Mouse (Mus musculus) midbrain, embryonic 10.5 days (tissue): ENCODE data around the gene Itsn1. TPM values are rescaled to one million over a fixed set of nuclear protein-coding genes. Genes with fewer than 3 reads are reported as not detected.

Experiments
- DNase-seq: peaks from one replicate; pipeline ENCODE4 v3.0.0-alpha.2; 2017; ENCODE audit warnings: low spot score
- H3K27ac ChIP-seq: fragments of 300-500 bp; sonication (generic); replicated peaks from 2 replicates; pipeline ENCODE4 v1.5.1; 2016; ENCODE audit warnings: mild to moderate bottlenecking
- H3K27me3 ChIP-seq: fragments of 300-500 bp; sonication (generic); 2 replicates; pipeline ENCODE4 v1.6.1; 2016; ENCODE audit warnings: low read depth, mild to moderate bottlenecking; ENCODE audit not compliant: poor library complexity, severe bottlenecking
- H3K36me3 ChIP-seq: fragments of 300-500 bp; sonication (generic); 2 replicates; pipeline ENCODE4 v1.6.1; 2016; ENCODE audit warnings: mild to moderate bottlenecking, moderate library complexity
- H3K4me1 ChIP-seq: fragments of 300-500 bp; sonication (generic); 2 replicates; pipeline ENCODE4 v1.6.1; 2016
- H3K4me3 ChIP-seq: fragments of 300-500 bp; sonication (generic); 2 replicates; pipeline ENCODE4 v1.5.1; 2016; ENCODE audit warnings: mild to moderate bottlenecking, moderate library complexity
- H3K9me3 ChIP-seq: fragments of 300-500 bp; sonication (generic); replicated peaks from 2 replicates; pipeline ENCODE4 v1.6.1; 2016; ENCODE audit warnings: mild to moderate bottlenecking
- WGBS: fragments of 180-500 bp; shearing (Covaris S2); methylation state at CpG from one replicate; pipeline ENCODE4 v1.1.7; 2016; 5-methylcytosine and 5-hydroxymethylcytosine counted together
- polyA plus RNA-seq: library from polyadenylated mRNA; unstranded; fragments of >200 nt; fragmentation: Nextera tagmentation; extraction: Ambion mirVana; gene quantifications from 2 replicates; pipeline ENCODE4 v1.2.1, GENCODE M21; 2016

Itsn1 gene
- polyA plus RNA-seq, 1 experiment from 2014 or later = 49.5 TPM

DNA sequence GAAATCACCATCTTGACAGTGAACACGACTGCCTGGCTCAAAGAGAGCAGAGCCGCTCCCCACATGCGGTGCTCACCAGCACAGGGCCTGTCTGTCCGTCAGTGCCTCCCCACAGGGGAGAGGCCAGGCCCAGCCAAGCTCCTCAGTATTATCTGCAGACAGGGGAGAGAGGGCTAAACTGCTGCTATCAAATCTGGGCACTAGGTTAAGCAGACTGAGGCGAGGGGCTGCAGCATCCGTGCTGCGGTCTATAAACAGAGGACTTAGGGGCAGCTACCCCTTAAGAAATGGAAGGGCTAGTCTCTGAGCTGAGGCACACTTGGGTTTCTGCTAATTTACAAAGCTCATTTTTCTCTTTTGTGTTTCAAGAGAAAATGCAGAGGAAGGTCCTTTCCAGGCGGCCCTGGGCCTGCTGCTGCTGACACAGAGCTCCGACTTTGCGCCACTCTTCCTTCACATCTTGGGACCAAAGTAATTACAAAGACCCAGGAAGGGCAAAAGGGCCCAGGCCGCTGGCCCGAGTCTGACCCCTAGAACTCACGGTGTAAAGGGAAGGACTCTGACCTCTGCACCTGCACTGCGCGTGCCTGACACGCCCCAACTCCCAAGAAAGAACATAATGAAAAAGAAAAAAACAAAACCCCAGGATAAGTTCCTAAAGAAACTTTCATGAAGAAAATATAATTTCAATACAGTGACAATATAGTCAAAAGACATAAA lies 199.0 kb downstream of the Itsn1 start:
- H3K4me3 ChIP-seq = no peak overlapping the region
- peaks cover 12% of the 10 kb centered on the region for H3K4me1 ChIP-seq
- H3K27ac ChIP-seq = no peak overlapping the region
- WGBS = 87% methylated on average over 16 of the region's 16 CpGs
- no peaks in the 10 kb centered on the region for H3K27me3 ChIP-seq
- peaks cover 70% of the 10 kb centered on the region for H3K36me3 ChIP-seq
- H3K9me3 ChIP-seq = no peaks in the 10 kb centered on the region
- DNase-seq = no peak

DNA sequence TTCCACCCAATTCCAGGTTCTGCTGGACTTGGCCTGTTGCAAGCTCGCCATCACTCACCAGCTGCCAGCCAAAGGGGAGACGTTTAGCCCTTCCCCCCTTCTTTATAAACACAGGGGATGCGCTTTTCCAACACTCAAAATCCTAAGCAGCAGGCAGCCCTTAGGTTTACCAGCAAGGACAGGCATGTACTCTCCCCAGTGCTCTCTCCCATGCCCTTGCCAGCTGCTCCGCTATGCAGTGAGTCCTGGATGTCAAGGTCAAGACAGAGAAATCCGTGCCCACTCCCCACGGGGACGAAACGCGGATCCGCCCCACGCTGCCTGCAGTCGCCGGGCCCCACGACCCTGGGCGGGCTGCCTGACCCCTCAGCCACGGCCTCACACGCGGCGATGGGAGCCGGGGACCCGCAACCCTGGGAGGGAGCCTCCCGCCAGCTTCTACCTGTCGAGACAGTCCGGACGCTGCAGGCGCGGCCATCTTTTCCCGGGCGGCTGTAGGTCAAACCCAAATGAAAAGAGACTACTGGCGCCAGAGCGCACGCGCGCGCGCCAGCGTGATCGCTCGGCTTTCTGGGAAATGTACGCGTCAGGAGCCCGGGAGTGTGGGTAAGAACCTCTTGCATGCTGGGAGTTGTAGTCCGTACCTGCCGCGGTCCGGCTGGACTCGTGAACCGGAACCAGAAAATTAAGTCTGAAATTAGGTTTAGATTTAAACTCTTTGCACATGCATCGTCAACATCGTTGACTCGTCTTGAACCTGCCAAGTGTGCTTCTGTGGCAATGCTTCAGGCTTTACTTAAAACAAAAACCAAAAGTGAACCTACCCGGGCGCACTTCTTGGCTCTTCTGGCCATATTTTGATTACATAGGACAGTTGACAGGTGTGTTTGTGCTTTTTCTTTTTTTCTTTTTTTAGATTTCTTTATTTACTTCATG lies 202.3 kb downstream of the Itsn1 start:
- peak overlapping the region; percentile 98 for H3K27ac ChIP-seq
- under 1% methylated on average over 53 of the region's 53 CpGs for WGBS

DNA sequence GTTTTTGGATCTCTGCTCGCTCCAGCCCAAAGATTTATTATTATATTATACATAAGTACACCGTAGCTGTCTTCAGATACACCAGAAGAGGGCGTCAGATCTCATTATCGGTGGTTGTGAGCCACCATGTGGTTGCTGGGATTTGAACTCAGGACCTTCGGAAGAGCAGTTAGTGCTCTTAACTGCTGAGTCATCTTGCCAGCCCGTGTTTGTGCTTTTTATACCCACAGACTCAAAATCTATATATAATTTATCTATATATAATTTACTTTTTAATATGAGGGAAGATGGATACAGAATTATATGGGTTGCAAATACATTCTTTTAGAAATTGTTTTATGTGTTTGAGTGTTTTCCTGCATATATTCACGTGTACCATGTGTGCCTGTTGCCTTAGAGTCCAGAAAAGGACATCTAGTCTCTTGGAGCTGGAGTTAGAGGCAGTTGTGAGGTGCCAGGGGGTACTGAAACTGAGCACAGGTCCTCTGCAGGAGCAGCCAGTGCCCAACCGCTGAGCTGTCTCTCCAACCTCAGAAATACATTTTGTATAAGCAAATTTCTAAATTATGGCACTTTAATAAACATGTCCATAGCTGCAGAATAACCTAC lies 203.1 kb downstream of the Itsn1 start:
- no peaks in the 10 kb centered on the region for H3K27me3 ChIP-seq
- peak overlapping the region; percentile 98 for H3K27ac ChIP-seq
- H3K9me3 ChIP-seq = no peaks in the 10 kb centered on the region
- H3K36me3 ChIP-seq = peaks cover 29% of the 10 kb centered on the region
- WGBS = 54% methylated on average over 8 of the region's 8 CpGs
- DNase-seq = no peak
- H3K4me1 ChIP-seq = peaks cover 12% of the 10 kb centered on the region
- peak overlapping the region; percentile 86 for H3K4me3 ChIP-seq

More for the DNA sequence above, 202.3 kb downstream of the Itsn1 start:
- Histone ChIP-seq H3K4me3 (peak overlapping the region; percentile 86), H3K9me3 (no peaks in the 10 kb centered on the region), H3K27me3 (no peaks in the 10 kb centered on the region), H3K4me1 (peaks cover 12% of the 10 kb centered on the region), H3K36me3 (peaks cover 37% of the 10 kb centered on the region)
- peak; percentile 95 for DNase-seq

DNA sequence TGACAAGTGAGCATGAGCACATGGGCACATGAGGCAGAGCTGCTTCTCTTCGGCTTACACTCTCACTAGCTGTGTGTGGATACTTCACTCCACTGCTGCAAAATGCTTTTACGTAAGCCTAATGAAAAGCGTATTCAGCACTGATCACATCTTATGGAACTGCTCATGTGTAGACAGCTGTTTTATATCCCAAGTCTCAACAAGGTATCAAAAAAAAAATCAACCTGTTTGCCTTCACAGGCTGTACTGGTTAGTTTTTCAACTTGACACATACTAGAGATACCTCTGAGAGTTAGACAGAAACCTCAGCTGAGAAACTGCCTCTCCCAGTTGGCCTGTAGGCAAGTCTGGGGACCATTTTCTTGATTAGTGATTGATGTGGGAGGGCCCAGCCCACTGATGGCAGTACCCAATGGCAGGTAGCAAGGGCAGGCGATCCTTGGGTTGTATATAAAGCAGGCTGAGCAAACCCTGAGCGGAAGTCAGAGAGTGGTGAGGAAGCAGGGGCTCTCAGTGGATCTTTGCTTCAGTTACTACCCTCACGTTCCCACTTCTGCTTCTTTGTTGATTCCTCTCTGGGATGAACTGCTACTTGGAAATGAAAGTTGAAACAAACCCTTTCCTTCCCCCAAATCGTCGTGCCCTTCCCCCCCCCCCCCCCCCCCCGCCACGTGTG lies 203.9 kb downstream of the Itsn1 start:
- 71% methylated on average over 6 of the region's 10 CpGs for WGBS
- peaks cover 21% of the 10 kb centered on the region for H3K36me3 ChIP-seq
- H3K9me3 ChIP-seq = no peaks in the 10 kb centered on the region
- no peaks in the 10 kb centered on the region for H3K27me3 ChIP-seq
- H3K4me3 ChIP-seq = no peak overlapping the region
- H3K27ac ChIP-seq = no peak overlapping the region
- H3K4me1 ChIP-seq = peaks cover 12% of the 10 kb centered on the region
- no peak for DNase-seq

DNA sequence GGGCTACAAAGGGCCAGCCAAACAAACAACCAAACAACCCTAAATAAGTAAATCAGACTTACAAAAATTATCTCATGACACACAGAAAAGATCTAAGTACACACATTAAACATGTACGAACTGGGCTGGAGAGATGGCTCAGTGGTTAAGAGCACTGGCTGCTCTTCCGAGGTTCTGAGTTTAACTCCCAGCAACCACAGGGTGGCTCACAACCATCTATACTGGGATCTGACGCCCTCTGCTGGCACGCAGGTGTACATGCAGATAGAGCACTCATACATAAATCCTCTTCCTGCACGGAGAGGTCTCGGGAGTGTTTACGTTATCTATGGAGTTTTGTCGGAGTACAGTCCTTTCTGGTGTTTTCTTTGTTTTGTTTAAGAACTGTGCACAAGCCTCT lies 206.0 kb downstream of the Itsn1 start:
- peaks cover 15% of the 10 kb centered on the region for H3K4me1 ChIP-seq
- peak; percentile 44 for DNase-seq
- no peaks in the 10 kb centered on the region for H3K36me3 ChIP-seq
- no peaks in the 10 kb centered on the region for H3K9me3 ChIP-seq
- no peak overlapping the region for H3K4me3 ChIP-seq
- 45% methylated on average over 8 of the region's 8 CpGs for whole genome bisulfite sequencing
- H3K27ac ChIP-seq = no peak overlapping the region
- H3K27me3 ChIP-seq = no peaks in the 10 kb centered on the region

DNA sequence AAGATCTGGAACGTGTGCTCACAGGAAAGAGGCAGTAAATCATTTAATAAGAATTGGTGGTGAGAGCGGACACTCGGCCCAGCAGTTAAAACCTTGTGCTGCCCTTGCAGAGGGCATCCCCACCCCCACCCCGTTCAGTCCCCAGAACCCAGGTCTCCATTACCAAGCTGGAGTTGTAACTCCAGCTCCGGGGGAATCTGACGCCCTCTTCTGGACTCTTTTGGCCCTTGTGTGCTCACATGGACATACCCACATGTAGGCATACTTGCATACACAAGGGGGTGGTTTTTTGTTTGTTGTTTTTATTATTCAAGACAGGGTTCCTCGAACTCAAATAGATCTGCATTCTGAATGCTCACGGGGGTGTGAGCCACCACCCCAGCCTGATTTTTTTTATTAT lies 206.6 kb downstream of the Itsn1 start:
- WGBS = 67% methylated on average over 8 of the region's 8 CpGs
- no peak overlapping the region for H3K27ac ChIP-seq
- H3K4me3 ChIP-seq = no peak overlapping the region
- no peaks in the 10 kb centered on the region for H3K27me3 ChIP-seq
- H3K4me1 ChIP-seq = peaks cover 8% of the 10 kb centered on the region
- no peak for DNase-seq
- no peaks in the 10 kb centered on the region for H3K9me3 ChIP-seq
- no peaks in the 10 kb centered on the region for H3K36me3 ChIP-seq

DNA sequence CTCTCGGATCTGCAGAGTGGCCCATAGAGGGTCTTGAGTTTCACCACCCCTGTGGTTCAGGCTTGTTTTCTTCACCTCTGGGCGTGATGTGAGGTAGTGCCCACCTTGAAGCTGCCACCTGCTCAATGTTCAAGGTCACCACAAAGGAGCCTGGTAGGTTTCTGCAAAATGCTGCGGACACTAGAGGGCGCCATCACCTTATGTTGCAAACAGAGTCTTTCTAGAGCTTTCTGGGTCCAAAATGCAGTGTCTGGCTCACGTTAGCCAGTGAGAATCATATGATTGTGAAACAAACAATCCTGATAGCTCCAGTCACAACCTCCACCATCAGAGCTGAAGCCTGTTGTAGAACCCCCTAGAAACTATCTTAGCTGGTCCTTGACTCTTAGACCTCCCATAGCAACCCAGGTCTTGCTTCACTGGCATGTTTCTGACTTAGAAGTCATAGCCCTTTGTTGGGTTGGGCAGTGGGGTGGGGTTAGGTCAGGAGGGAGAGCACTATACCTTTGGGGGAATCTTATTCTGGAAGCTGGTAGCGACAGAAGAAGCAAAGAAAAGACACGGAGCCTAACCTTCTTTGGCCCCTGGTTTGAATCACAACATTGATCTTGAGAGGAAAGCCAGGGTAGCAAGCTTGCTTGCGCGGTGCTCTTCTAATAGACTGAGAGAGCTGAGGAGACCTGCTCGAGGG lies 207.4 kb downstream of the Itsn1 start:
- 50% methylated on average over 10 of the region's 10 CpGs for WGBS
- Histone ChIP-seq H3K27me3 (no peaks in the 10 kb centered on the region), H3K4me1 (0 out of 2 replicates have a peak, but pooled peaks cover 6% of the 10 kb centered on the region), H3K27ac (peak overlapping the region; percentile 46; the same call in 1 of the 2 replicates), H3K9me3 (no peaks in the 10 kb centered on the region), H3K36me3 (no peaks in the 10 kb centered on the region), H3K4me3 (no peak overlapping the region)
- peak; percentile 83 for DNase-seq

DNA sequence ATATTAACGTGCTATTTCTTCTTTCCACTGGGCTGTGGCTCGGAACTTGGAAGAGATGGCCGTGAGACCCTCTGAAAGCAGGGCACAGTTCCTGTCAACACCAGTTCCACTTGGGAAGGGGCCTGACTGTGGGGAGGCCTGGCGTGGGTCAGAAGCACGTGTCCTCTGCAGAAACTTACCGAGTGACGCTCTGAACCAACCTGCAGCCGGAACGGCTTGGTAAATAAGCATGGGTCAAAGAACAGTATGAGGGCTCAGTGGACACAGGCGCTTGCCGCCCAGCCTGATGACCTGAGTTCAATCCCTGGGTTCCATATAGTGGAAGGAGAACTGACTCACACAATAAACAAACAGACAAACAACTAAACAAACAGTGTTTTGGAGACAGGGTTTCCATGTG lies 208.2 kb downstream of the Itsn1 start:
- DNase-seq = no peak
- Histone ChIP-seq H3K4me3 (no peak overlapping the region), H3K27ac (peak overlapping the region; percentile 46; the same call in 1 of the 2 replicates), H3K36me3 (no peaks in the 10 kb centered on the region), H3K27me3 (no peaks in the 10 kb centered on the region), H3K4me1 (0 out of 2 replicates have a peak, but pooled peaks cover 6% of the 10 kb centered on the region), H3K9me3 (no peaks in the 10 kb centered on the region)
- WGBS = 85% methylated on average over 11 of the region's 11 CpGs

DNA sequence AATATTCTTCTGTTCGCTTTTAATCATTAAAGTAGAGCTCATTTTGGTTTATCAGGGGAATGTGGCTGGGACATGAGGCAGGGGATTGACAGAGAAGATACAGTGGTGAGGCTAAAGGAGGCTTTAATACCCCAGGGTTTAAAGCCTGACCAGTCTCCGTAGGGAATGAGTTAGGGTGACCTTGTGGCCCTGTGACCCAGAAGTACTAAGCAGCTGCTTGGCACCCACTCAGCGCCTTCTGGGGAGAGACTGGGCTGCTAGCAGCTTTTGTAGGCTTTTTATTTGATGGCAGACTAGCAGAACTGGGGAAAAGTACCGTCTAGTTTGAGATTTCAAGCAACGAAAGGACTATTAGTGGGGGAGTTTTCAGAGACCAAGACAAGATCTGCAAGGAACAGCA lies 209.1 kb downstream of the Itsn1 start:
- no peak for DNase-seq
- 84% methylated on average over 5 of the region's 5 CpGs for WGBS
- Histone ChIP-seq H3K4me3 (no peak overlapping the region), H3K9me3 (no peaks in the 10 kb centered on the region), H3K27me3 (no peaks in the 10 kb centered on the region), H3K4me1 (0 out of 2 replicates have a peak, but pooled peaks cover 6% of the 10 kb centered on the region), H3K36me3 (no peaks in the 10 kb centered on the region), H3K27ac (no peak overlapping the region)

DNA sequence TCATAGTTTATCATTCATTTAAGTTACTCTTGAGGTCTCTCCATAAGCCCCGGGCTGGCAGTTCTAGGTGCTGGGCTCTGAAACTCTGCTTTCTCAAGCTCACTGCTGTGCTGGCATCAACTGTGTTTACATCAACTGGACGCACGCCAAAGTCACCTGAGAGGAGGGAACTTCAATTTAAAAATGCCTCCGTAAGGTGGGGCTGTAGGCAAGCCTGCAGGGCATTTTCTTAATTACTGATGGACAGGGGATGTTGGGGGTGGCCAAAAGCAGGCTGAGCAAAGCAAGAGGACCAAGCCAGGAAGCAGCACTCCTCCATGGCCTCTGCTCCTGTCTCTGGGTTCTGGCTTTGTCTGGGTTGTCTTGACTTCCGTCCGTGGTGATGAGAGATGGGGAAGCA lies 211.6 kb downstream of the Itsn1 start:
- no peak for DNase-seq
- H3K4me3 ChIP-seq = no peak overlapping the region
- 86% methylated on average over 6 of the region's 6 CpGs for WGBS
- H3K27me3 ChIP-seq = no peaks in the 10 kb centered on the region
- no peak overlapping the region for H3K27ac ChIP-seq
- 0 out of 2 replicates have a peak, but pooled peaks cover 6% of the 10 kb centered on the region for H3K4me1 ChIP-seq
- H3K9me3 ChIP-seq = no peaks in the 10 kb centered on the region
- no peaks in the 10 kb centered on the region for H3K36me3 ChIP-seq

DNA sequence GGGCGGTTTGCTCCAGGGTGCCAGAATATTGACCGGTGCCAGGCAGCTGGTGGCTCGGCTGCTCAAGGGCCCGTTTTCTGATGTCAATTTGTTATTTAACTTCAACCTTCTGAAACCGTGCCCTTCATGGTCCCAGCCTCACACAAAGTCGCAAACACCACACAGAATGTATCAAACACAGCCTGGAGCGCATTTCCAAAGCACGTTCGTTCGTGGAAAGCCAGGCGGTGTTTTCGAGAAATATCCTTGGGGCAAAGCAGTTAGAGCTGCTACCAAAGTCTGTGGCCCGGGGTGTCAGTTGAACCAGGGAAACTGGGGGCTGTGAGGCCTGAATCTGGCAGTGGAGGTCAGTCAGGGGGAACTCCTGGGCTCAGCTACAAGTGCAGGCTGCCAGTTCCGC lies 213.1 kb downstream of the Itsn1 start:
- Histone ChIP-seq H3K27me3 (no peaks in the 10 kb centered on the region), H3K27ac (no peak overlapping the region), H3K36me3 (no peaks in the 10 kb centered on the region), H3K9me3 (no peaks in the 10 kb centered on the region), H3K4me1 (0 out of 2 replicates have a peak, but pooled peaks cover 11% of the 10 kb centered on the region), H3K4me3 (no peak overlapping the region)
- WGBS = 93% methylated on average over 14 of the region's 14 CpGs
- no peak for DNase-seq

DNA sequence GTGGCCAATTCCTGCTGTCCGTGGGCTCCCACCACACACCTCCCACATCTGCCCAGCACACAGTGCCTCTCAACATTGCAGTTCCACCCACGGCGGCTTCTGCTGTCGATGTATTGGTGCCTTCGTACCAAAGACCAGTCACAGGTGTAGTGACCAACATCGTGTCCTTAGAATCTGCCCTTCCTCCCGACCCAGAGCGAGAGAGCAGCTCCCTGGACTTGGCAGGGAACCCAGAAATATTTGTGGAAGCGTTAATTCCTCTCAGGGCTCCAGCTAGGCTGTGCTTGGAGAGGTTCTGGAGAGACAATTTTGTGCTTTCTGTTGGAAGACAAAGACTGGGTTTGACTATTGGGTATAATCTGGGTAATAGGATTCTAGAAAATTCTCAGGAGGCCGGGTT lies 217.2 kb downstream of the Itsn1 start:
- no peaks in the 10 kb centered on the region for H3K27me3 ChIP-seq

More for the DNA sequence above, 217.2 kb downstream of the Itsn1 start:
- Histone ChIP-seq H3K4me3 (no peak overlapping the region), H3K27ac (no peak overlapping the region), H3K9me3 (no peaks in the 10 kb centered on the region), H3K36me3 (no peaks in the 10 kb centered on the region), H3K4me1 (0 out of 2 replicates have a peak, but pooled peaks cover 7% of the 10 kb centered on the region)
- no peak for DNase-seq
- 93% methylated on average over 10 of the region's 10 CpGs for WGBS
